Mouse (Mus musculus): ENCODE measurements around the gene RPS10-NUDT3. TPM values are rescaled to one million over a fixed set of nuclear protein-coding genes. Genes with fewer than 3 reads are reported as not detected.
"Not testable (repeated sequence)": the region's sequence is repeated elsewhere in the genome, so short reads cannot be mapped to it uniquely, and the experiment has no call there.

RPS10-NUDT3 gene
- polyA plus RNA-seq, 1 experiment from 2014 or later: not detected

GRCm38 (mm10) chr17:27638921-27639332, 3.9 kb upstream of the RPS10-NUDT3 start:
- Histone ChIP-seq H3K9me3 (no peaks in the 10 kb centered on the region), H3K4me1 (peaks cover 23% of the 10 kb centered on the region), H3K4me3 (replicated peaks) (no peak overlapping the region), H3K36me3 (no peaks in the 10 kb centered on the region), H3K27me3 (replicated peaks) (no peaks in the 10 kb centered on the region), H3K27ac (no peak overlapping the region), H3K9ac (no peak overlapping the region), H3K4me2 (no peak overlapping the region)
- no peak for ATAC-seq (ENCODE audit: insufficient read depth, low FRiP score, low read depth)
- 78% methylated on average over 20 of the region's 20 CpGs for WGBS

GRCm38 (mm10) chr17:27637333-27637732, 2.3 kb upstream of the RPS10-NUDT3 start:
- Histone ChIP-seq H3K4me3 (replicated peaks) (no peak overlapping the region), H3K27me3 (replicated peaks) (no peaks in the 10 kb centered on the region), H3K4me1 (peaks cover 27% of the 10 kb centered on the region), H3K27ac (no peak overlapping the region), H3K36me3 (peaks cover 10% of the 10 kb centered on the region; the same call in 1 of the 2 replicates), H3K4me2 (no peak overlapping the region), H3K9ac (no peak overlapping the region), H3K9me3 (no peaks in the 10 kb centered on the region)
- ATAC-seq (ENCODE audit: insufficient read depth, low FRiP score, low read depth): no peak
- WGBS: 62% methylated on average over 9 of the region's 9 CpGs

GRCm38 (mm10) chr17:27636132-27637020, 1.4 kb upstream of the RPS10-NUDT3 start, which contains the start of gene Rps10:
TSS of gene Rps10 (minus strand) at chr17:27636669.
- ATAC-seq (ENCODE audit: insufficient read depth, low FRiP score, low read depth): no peak
- peaks cover 19% of the 10 kb centered on the region for H3K36me3 ChIP-seq

GRCm38 (mm10) chr17:27635575-27635903, 517 bp upstream of the RPS10-NUDT3 start:
- not testable (repeated sequence) for H3K9ac ChIP-seq; H3K27me3 ChIP-seq (replicated peaks); ATAC-seq (ENCODE audit: insufficient read depth, low FRiP score, low read depth); H3K9me3 ChIP-seq
- peaks cover 28% of the 10 kb centered on the region for H3K36me3 ChIP-seq
- H3K4me3 ChIP-seq (replicated peaks): peak overlapping the region; percentile 81
- peak overlapping the region; percentile 90 for H3K27ac ChIP-seq
- peaks cover 42% of the 10 kb centered on the region for H3K4me1 ChIP-seq
- H3K4me2 ChIP-seq: peak overlapping the region; percentile 83
- 31% methylated on average over 9 of the region's 9 CpGs for WGBS

More at GRCm38 (mm10) chr17:27636132-27637020, 1.4 kb upstream of the RPS10-NUDT3 start, which contains the start of gene Rps10:
- Histone ChIP-seq H3K4me2 (peak within 1 kb of the TSS; percentile 83), H3K4me3 (replicated peaks) (peak within 1 kb of the TSS; percentile 81), H3K27ac (peak within 1 kb of the TSS; percentile 90), H3K4me1 (peaks cover 35% of the 10 kb centered on the region), H3K9me3 (no peaks in the 10 kb centered on the region), H3K27me3 (replicated peaks) (no peaks in the 10 kb centered on the region), H3K9ac (no peak within 1 kb of the TSS)
- WGBS: 41% methylated on average over 18 of the region's 18 CpGs

GRCm38 (mm10) chr17:27629249-27630020, 5.6 kb downstream of the RPS10-NUDT3 start:
- H3K4me2 ChIP-seq: no peak overlapping the region
- H3K27ac ChIP-seq: no peak overlapping the region
- peaks cover 37% of the 10 kb centered on the region for H3K4me1 ChIP-seq
- H3K9ac ChIP-seq: no peak overlapping the region
- no peaks in the 10 kb centered on the region for H3K9me3 ChIP-seq
- WGBS: 66% methylated on average over 2 of the region's 2 CpGs
- no peaks in the 10 kb centered on the region for H3K27me3 ChIP-seq (replicated peaks)
- H3K36me3 ChIP-seq: peaks cover 30% of the 10 kb centered on the region
- ATAC-seq (ENCODE audit: insufficient read depth, low FRiP score, low read depth): no peak
- H3K4me3 ChIP-seq (replicated peaks): no peak overlapping the region

- H3K27me3 ChIP-seq (replicated peaks): no peaks in the 10 kb centered on the region
- H3K9me3 ChIP-seq: no peaks in the 10 kb centered on the region
- ATAC-seq (ENCODE audit: insufficient read depth, low FRiP score, low read depth): no peak
- H3K27ac ChIP-seq: no peak overlapping the region
- H3K4me1 ChIP-seq: peaks cover 37% of the 10 kb centered on the region
- 85% methylated on average over 8 of the region's 8 CpGs for WGBS
- peaks cover 27% of the 10 kb centered on the region for H3K36me3 ChIP-seq
- no peak overlapping the region for H3K9ac ChIP-seq
- no peak overlapping the region for H3K4me3 ChIP-seq (replicated peaks)
- H3K4me2 ChIP-seq: no peak overlapping the region
Measured at GRCm38 (mm10) chr17:27628376-27628775, 6.6 kb downstream of the RPS10-NUDT3 start.

GRCm38 (mm10) chr17:27627451-27627850, 7.6 kb downstream of the RPS10-NUDT3 start:
- WGBS: 41% methylated on average over 5 of the region's 5 CpGs
- no peak for ATAC-seq (ENCODE audit: insufficient read depth, low FRiP score, low read depth)
- no peak overlapping the region for H3K4me3 ChIP-seq (replicated peaks)
- H3K9me3 ChIP-seq: no peaks in the 10 kb centered on the region
- H3K27me3 ChIP-seq (replicated peaks): no peaks in the 10 kb centered on the region
- peaks cover 21% of the 10 kb centered on the region for H3K36me3 ChIP-seq
- no peak overlapping the region for H3K9ac ChIP-seq
- H3K4me2 ChIP-seq: no peak overlapping the region
- H3K27ac ChIP-seq: no peak overlapping the region
- peaks cover 28% of the 10 kb centered on the region; the same call in 1 of the 2 replicates for H3K4me1 ChIP-seq

- ATAC-seq (ENCODE audit: insufficient read depth, low FRiP score, low read depth): no peak
- Histone ChIP-seq H3K27ac (no peak overlapping the region), H3K9ac (no peak overlapping the region), H3K4me2 (no peak overlapping the region), H3K9me3 (no peaks in the 10 kb centered on the region), H3K36me3 (peaks cover 14% of the 10 kb centered on the region), H3K27me3 (replicated peaks) (no peaks in the 10 kb centered on the region), H3K4me3 (replicated peaks) (no peak overlapping the region), H3K4me1 (peaks cover 21% of the 10 kb centered on the region; the same call in 1 of the 2 replicates)
- WGBS: 39% methylated on average over 5 of the region's 5 CpGs
Measured at GRCm38 (mm10) chr17:27626681-27627080, 8.3 kb downstream of the RPS10-NUDT3 start.

- WGBS: 50% methylated on average over 7 of the region's 7 CpGs
- H3K36me3 ChIP-seq: peaks cover 3% of the 10 kb centered on the region
- peak overlapping the region; percentile 11; the same call in 1 of the 2 replicates for H3K27ac ChIP-seq
- H3K4me1 ChIP-seq: peaks cover 11% of the 10 kb centered on the region; the same call in 1 of the 2 replicates
- no peak overlapping the region for H3K9ac ChIP-seq
- no peak overlapping the region for H3K4me2 ChIP-seq
- no peak for ATAC-seq (ENCODE audit: insufficient read depth, low FRiP score, low read depth)
- no peaks in the 10 kb centered on the region for H3K9me3 ChIP-seq
- no peak overlapping the region for H3K4me3 ChIP-seq (replicated peaks)
- no peaks in the 10 kb centered on the region for H3K27me3 ChIP-seq (replicated peaks)
Measured at GRCm38 (mm10) chr17:27625455-27626251, 9.4 kb downstream of the RPS10-NUDT3 start.

- 4% methylated on average over 91 of the region's 91 CpGs for WGBS
- H3K36me3 ChIP-seq: no peaks in the 10 kb centered on the region
- no peaks in the 10 kb centered on the region for H3K27me3 ChIP-seq (replicated peaks)
- H3K9me3 ChIP-seq: no peaks in the 10 kb centered on the region
- peak within 1 kb of the TSS; percentile 73 for H3K4me2 ChIP-seq
- peak; percentile 90 for ATAC-seq (ENCODE audit: insufficient read depth, low FRiP score, low read depth)
- H3K4me3 ChIP-seq (replicated peaks): peak within 1 kb of the TSS; percentile 89
- H3K9ac ChIP-seq: peak within 1 kb of the TSS; percentile 96
- peak within 1 kb of the TSS; percentile 91 for H3K27ac ChIP-seq
- H3K4me1 ChIP-seq: peaks cover 11% of the 10 kb centered on the region; the same call in 1 of the 2 replicates
Measured at GRCm38 (mm10) chr17:27623360-27624326, 11.4 kb downstream of the RPS10-NUDT3 start, which contains the start of gene Nudt3. TSS of gene Nudt3 (minus strand) at chr17:27623495.
